Mouse (Mus musculus) ovary, adult 18-20 months (tissue): ENCODE measurements around the gene Znhit1.
"Not testable (repeated sequence)": the region's sequence is repeated elsewhere in the genome, so short reads cannot be mapped to it uniquely, and the experiment has no call there.

Experiments
- DNase-seq: peaks from one replicate; pipeline ENCODE4 v3.0.0; 2022; ENCODE audit warnings: low spot score, mixed read lengths

Gene Znhit1

GRCm38 (mm10) chr5:136953015-136953414, 34.8 kb downstream of the Znhit1 start, which contains the start of gene Fis1:
Fis1 (plus strand) TSS chr5:136953275.
- DNase-seq, result peak; percentile 96

DNA sequence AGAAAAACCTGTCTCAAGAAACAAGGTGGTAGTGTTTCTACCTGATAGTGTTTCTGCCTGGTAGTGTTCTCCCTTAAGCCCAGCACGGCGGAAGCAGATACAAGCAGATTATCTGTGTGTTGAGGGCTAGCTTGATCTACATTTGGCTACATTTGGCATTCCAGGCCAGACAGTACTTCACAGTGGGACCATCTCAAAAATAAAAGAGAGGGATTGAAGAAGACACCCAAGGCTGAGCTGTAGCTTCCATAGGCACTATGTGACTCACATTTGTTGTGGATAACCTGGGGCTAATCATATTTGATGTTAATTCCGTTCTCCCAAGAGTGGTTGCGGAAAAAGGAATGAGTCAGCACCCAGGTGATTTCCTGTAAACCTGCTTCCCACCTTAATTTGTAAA, 35.7 kb downstream of the Znhit1 start:
- DNase-seq, result no peak

DNA sequence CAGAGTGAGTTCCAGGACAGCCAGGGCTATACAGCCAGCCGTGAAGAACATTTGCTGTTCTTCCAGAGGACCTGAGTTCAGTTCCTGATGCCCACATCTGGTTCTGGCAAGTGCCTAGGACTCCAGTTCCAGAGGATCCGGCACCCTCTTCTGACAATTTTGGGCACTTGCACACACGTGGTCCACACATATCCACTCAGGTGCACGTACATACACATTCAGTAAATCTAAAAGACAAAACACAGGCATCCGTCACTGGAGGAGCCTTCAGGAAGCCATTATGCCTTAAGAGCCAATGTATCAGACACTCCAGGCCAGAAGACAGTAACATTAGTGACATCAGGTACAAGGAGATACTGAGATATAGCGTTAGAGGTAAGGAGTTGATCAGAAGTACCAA, 37.3 kb downstream of the Znhit1 start:
- DNase-seq, result no peak

GRCm38 (mm10) chr5:136949551-136950336, 38.1 kb downstream of the Znhit1 start:
- not testable (repeated sequence) for DNase-seq

- DNase-seq, result no peak
These were observed 39.9 kb downstream of the Znhit1 start for GRCm38 (mm10) chr5:136947874-136948273.

- no peak for DNase-seq
These were observed 42.7 kb downstream of the Znhit1 start for GRCm38 (mm10) chr5:136945084-136945483.

- no peak for DNase-seq
These were observed 44.4 kb downstream of the Znhit1 start for GRCm38 (mm10) chr5:136943382-136943781.

GRCm38 (mm10) chr5:136942781-136943180, 45.0 kb downstream of the Znhit1 start:
- no peak for DNase-seq

DNA sequence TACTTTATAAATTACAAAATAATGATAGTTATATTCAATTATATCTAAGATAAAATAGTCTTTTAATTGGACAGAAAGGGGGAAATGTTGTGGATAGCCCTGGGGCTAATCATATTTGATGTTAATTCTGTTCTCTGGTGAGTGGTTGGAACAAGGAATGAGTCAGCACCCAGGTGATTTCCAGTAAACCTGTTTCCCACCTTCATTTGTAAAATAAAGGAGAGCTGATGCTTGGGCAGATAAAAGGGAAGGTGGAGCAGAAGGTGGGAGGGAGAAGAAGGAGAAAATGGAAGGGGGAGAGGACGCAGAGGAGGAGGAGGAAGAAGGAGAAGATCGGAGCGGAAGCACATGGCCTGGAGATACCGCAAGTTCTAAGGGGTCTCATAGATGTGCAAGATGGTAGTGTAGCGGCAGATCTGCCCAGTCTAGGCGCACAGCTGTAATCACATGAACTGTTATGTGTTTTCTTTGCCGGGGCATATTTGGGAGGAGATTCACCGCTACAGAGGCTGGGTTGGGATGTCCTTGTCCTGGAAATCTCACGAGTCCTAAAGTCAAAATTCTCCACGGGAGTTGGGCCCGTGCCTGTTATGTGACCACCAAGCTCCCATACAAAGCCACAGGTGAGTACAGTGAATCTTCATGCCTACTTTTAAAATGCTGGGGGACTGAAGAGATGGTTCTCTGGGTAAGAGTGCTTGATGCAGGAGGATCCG, 46.8 kb downstream of the Znhit1 start:
- no peak for DNase-seq

DNA sequence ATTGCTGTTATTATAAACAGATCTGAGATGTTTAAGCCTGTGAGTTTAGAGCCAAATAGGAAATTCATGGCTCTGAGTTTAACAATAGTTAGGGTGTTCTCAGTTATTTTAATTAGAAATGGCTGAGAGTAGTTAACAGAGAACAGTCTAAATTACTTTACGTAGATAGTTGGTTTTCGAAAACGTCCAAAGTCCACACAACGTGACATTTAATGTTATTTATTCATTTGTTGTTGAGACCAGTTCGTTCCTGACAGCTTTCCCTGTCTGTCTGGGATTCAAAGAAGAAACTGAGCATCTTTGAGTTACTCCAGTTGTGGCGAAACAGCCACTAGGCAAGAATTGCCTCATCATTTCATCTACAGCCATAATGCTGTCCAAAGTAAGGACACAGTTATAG, 47.8 kb downstream of the Znhit1 start:
- not testable (repeated sequence) for DNase-seq

- no peak for DNase-seq
These were observed 48.5 kb downstream of the Znhit1 start for GRCm38 (mm10) chr5:136939284-136939683.

GRCm38 (mm10) chr5:136937621-136938020, 50.2 kb downstream of the Znhit1 start:
- DNase-seq, result no peak

DNA sequence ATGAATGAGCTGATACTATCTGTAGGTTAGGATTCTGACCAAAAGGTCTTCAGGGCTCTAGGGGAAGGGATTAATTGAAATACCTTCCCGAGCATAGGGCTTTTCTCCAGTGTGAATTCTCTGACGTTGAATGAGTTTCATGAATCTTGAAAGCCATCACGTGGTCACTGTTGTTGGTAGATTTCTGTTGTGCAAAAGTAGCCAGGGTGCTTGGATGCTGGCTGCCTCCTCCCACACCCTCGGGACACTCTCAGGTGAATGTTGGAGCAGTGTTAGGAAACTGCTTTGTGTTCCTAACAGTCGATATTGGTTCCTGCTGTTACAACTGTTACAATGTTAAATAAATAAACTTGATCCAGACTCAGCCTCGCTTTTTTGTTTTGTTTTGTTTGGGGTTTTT, 51.1 kb downstream of the Znhit1 start:
- DNase-seq, result no peak

- DNase-seq, result no peak
These were observed 51.7 kb downstream of the Znhit1 start for GRCm38 (mm10) chr5:136935905-136936695.

DNA sequence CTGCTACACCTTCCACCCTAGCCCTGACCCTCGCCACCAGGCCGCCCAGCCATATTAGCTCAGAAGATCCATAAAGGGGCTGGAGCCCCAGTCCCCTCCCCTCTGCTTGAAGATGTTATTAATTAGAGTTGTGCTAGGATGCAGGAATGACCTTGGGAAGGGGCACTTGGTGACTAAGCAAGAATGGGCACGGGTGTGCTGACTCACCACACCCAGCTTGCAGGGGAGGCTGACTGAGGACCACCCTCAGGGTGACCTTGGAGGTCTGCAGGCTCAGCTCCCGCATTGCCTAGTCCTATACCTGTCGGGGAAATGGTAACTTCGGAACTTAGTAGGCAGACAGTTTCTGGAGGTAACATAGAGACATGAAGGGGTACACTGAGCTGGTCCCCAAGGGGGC, 53.9 kb downstream of the Znhit1 start:
- DNase-seq, result no peak

DNA sequence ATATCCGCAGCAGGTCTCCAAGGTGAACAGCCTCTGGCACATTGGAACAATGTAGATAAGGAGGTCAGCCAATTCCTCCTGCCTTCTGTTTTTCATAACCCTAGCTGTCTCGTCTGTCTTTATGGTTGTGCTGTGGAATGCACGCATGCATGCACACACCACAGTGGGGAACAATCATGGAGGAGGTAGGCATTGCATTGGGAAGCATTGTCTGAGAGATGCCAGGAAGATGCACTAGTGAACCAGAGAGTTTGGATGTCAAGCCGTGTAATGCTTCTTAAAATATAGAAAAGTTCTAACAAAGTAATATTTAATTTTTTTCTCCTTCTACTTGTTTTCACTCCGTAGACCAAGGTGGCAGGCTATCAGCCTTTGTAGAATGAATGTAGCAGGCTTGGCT, 54.9 kb downstream of the Znhit1 start:
- DNase-seq, result no peak
